In the genomic region with DNA sequence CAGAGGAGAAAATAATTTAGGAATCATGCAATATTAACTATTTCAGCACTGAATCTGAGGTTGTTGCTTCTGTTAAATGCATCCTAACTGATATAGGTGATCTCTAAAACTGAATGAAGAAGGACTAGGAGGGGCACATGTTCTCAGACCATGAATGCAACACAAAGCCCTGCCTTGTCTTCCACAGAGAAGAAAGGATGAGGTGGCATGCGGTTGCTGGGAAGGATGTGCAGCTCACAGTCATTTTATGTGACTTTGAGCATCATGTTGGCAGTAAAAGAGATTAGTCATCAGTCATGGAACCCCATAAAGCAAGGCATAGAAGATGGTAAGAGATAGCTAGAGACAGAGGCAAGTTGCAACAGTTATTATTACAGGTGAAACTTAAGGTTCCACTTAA, we compare ENCODE assay signal across 25 mouse cellular contexts.
DNase-seq lines count a peak whose midpoint lies in the region; ATAC-seq and TF ChIP-seq lines count a peak whose summit lies in the region.
"Had no signal": no experiment of that assay in that cellular context is flagged by ENCODE, and none has a peak within 500 bp of the region (broad histone marks: within the 10 kb centered on the region; RNA-seq: fewer than 3 reads in every experiment).

No protein-coding gene starts in this region.

- no peaks in the 10 kb centered on the region for H3K36me3 ChIP-seq in heart, embryonic 12.5 days
- no peaks in the 10 kb centered on the region for H3K36me3 ChIP-seq in C2C12 (ENCODE audit: control insufficient read depth, insufficient read depth)
- no peaks in the 10 kb centered on the region for H3K36me3 ChIP-seq in midbrain, embryonic 13.5 days
- H3K36me3 ChIP-seq: G1E had no signal

- H3K4me2 ChIP-seq in heart, embryonic 12.5 days = no peak overlapping the region
- no peak overlapping the region for H3K4me2 ChIP-seq in midbrain, embryonic 13.5 days (replicated peaks)

- no peak overlapping the region for H3K9ac ChIP-seq in heart, embryonic 12.5 days
- no peak overlapping the region for H3K9ac ChIP-seq in midbrain, embryonic 13.5 days (replicated peaks)

- TF ChIP-seq CTCF in C2C12 (IDR thresholded peaks at IDR 0.05; ENCODE audit: control insufficient read depth, insufficient read depth, insufficient read length) = no peak

- H3K9me3 ChIP-seq in heart, embryonic 12.5 days (replicated peaks) = no peaks in the 10 kb centered on the region
- H3K9me3 ChIP-seq in midbrain, embryonic 13.5 days = no peaks in the 10 kb centered on the region
- H3K9me3 ChIP-seq: G1E had no signal

- 77% methylated on average over 1 of the region's 1 CpGs for WGBS in heart, embryonic 12.5 days
- WGBS in midbrain, embryonic 13.5 days = 100% methylated on average over 1 of the region's 1 CpGs

- peak; percentile 66 for DNase-seq in heart, adult 11 months
- DNase-seq in 3134 (ENCODE audit: extremely low read depth, insufficient read length, low spot score) (peak; percentile 37), 3T3-L1 (ENCODE audit: low read depth, low spot score) (peak; percentile 27)
- DNase-seq in left cerebral cortex, adult 18-20 months (ENCODE audit: low spot score in 2 of 2) = no peak
- DNase-seq in gastrocnemius, adult 18-20 months (ENCODE audit: low spot score) = no peak
- DNase-seq: adrenal gland, adult 2 months; adrenal gland, adult 8-10 months; adrenal gland, postnatal 10 days; adrenal gland, postnatal 14 days; adrenal gland, postnatal 25 days; adrenal gland, postnatal 36 days; B cell, adult 2 months; cerebellum, adult 11 months; cerebellum, adult 11-12 months; cerebellum, adult 18-20 months; cerebellum, adult 2 months; cerebellum, adult 8-10 months had no signal

- H3K4me1 ChIP-seq in heart, embryonic 12.5 days (replicated peaks) = no peaks in the 10 kb centered on the region
- H3K4me1 ChIP-seq in midbrain, embryonic 13.5 days (replicated peaks) = no peaks in the 10 kb centered on the region

- no peaks in the 10 kb centered on the region for H3K79me3 ChIP-seq in C2C12 (ENCODE audit: low read depth)

- no peaks in the 10 kb centered on the region for H3K79me2 ChIP-seq in C2C12 (ENCODE audit: control insufficient read depth, insufficient read depth)

- no peak for ATAC-seq in heart, embryonic 12.5 days (ENCODE audit: insufficient number of reproducible peaks, low FRiP score)
- ATAC-seq in midbrain, embryonic 13.5 days = no peak
- ATAC-seq: activated CD4-positive, CD25-positive, alpha-beta regulatory T cell, adult 4 months; CD4-positive, CD25-positive, alpha-beta regulatory T cell, adult 4 months; Patski had no signal

- no peak overlapping the region for H3ac ChIP-seq in C2C12 (ENCODE audit: control insufficient read depth, insufficient read length, low read depth)

- no peak overlapping the region for H3K4me3 ChIP-seq in heart, embryonic 12.5 days
- H3K4me3 ChIP-seq in C2C12 (ENCODE audit: insufficient read depth, poor library complexity, severe bottlenecking) = no peak overlapping the region
- no peak overlapping the region for H3K4me3 ChIP-seq in midbrain, embryonic 13.5 days (replicated peaks)

- no peaks in the 10 kb centered on the region for H3K27me3 ChIP-seq in heart, embryonic 12.5 days (replicated peaks)
- no peaks in the 10 kb centered on the region for H3K27me3 ChIP-seq in C2C12 (ENCODE audit: control insufficient read depth, insufficient read depth, insufficient read length)
- no peaks in the 10 kb centered on the region for H3K27me3 ChIP-seq in midbrain, embryonic 13.5 days
- H3K27me3 ChIP-seq: CH12.LX, Patski had no signal

- no peak overlapping the region for H3K27ac ChIP-seq in heart, embryonic 12.5 days (ENCODE audit: poor library complexity, severe bottlenecking)
- H3K27ac ChIP-seq in midbrain, embryonic 13.5 days = no peak overlapping the region

TF ChIP-seq in C2C12, 6 proteins besides CTCF, POLR2A, EP300 and RAD21:
- TF ChIP-seq MAX (IDR thresholded peaks at IDR 0.05) (peak; percentile 73), FOSL1 (IDR thresholded peaks at IDR 0.05; ENCODE audit: insufficient read depth, low read length, poor library complexity, severe bottlenecking) (peak; percentile 51), MYOD1 (IDR thresholded peaks at IDR 0.05; ENCODE audit: control insufficient read depth, insufficient read length, low read depth) (no peak), USF1 (IDR thresholded peaks at IDR 0.05; ENCODE audit: low read depth) (no peak)

Comparison
In these comparisons a context has a peak if more than half of its experiments do, and no peak if none do; other contexts are left out.
1. DNase-seq: peak in heart, adult 11 months (single experiment), 3134 (single experiment) and 3T3-L1 (single experiment); none in left cerebral cortex, adult 18-20 months (0 of 2) and gastrocnemius, adult 18-20 months (single experiment).